Mouse (Mus musculus): ENCODE measurements at regions not wholly inside any gene's neighbourhood (a gene's known extent, or its start where the extent isn't known, plus 50 kb on each side); places are given as distances from the start of the nearest gene placed in this dataset.
"Not testable (repeated sequence)": the region's sequence is repeated elsewhere in the genome, so short reads cannot be mapped to it uniquely, and the experiment has no call there.

- WGBS (ENCODE audit: insufficient replicate concordance): 60% methylated on average over 2 of the region's 2 CpGs
These were observed 350.6 kb downstream of the Arl6ip6 start for GRCm38 (mm10) chr2:53542097-53542496.

GRCm38 (mm10) chr2:53574007-53574406, 382.5 kb downstream of the Arl6ip6 start:
- Histone ChIP-seq H3K4me2 (ENCODE audit: low read depth, low read length) (no peak overlapping the region), H3K36me3 (ENCODE audit: control insufficient read depth, insufficient read depth) (no peaks in the 10 kb centered on the region), H3K27ac (ENCODE audit: low read length) (no peak overlapping the region), H3K27me3 (ENCODE audit: control insufficient read depth, insufficient read depth, low read depth, low read length) (no peaks in the 10 kb centered on the region), H3K4me3 (ENCODE audit: low read depth, low read length) (no peak overlapping the region), H3K4me1 (ENCODE audit: control insufficient read depth, low read depth, low read length) (no peaks in the 10 kb centered on the region), H3K9ac (ENCODE audit: low read depth, low read length) (no peak overlapping the region), H3K9me3 (replicated peaks; ENCODE audit: control insufficient read depth, low read length) (no peaks in the 10 kb centered on the region)
- no peak for ATAC-seq (ENCODE audit: low read depth)
- 54% methylated on average over 1 of the region's 1 CpGs for WGBS (ENCODE audit: insufficient replicate concordance)

More at GRCm38 (mm10) chr2:53542097-53542496, 350.6 kb downstream of the Arl6ip6 start:
- Histone ChIP-seq H3K27ac (ENCODE audit: low read length) (no peak overlapping the region), H3K27me3 (ENCODE audit: control insufficient read depth, insufficient read depth, low read depth, low read length) (no peaks in the 10 kb centered on the region), H3K4me3 (ENCODE audit: low read depth, low read length) (no peak overlapping the region), H3K9me3 (replicated peaks; ENCODE audit: control insufficient read depth, low read length) (no peaks in the 10 kb centered on the region), H3K9ac (ENCODE audit: low read depth, low read length) (no peak overlapping the region), H3K36me3 (ENCODE audit: control insufficient read depth, insufficient read depth) (no peaks in the 10 kb centered on the region), H3K4me2 (ENCODE audit: low read depth, low read length) (no peak overlapping the region), H3K4me1 (ENCODE audit: control insufficient read depth, low read depth, low read length) (no peaks in the 10 kb centered on the region)
- no peak for ATAC-seq (ENCODE audit: low read depth)

GRCm38 (mm10) chr2:53605829-53606228, 414.3 kb downstream of the Arl6ip6 start:
- Histone ChIP-seq H3K4me1 (ENCODE audit: control insufficient read depth, low read depth, low read length) (no peaks in the 10 kb centered on the region), H3K9ac (ENCODE audit: low read depth, low read length) (no peak overlapping the region), H3K9me3 (replicated peaks; ENCODE audit: control insufficient read depth, low read length) (no peaks in the 10 kb centered on the region), H3K4me3 (ENCODE audit: low read depth, low read length) (no peak overlapping the region), H3K27me3 (ENCODE audit: control insufficient read depth, insufficient read depth, low read depth, low read length) (no peaks in the 10 kb centered on the region), H3K36me3 (ENCODE audit: control insufficient read depth, insufficient read depth) (no peaks in the 10 kb centered on the region), H3K4me2 (ENCODE audit: low read depth, low read length) (no peak overlapping the region), H3K27ac (ENCODE audit: low read length) (no peak overlapping the region)
- 60% methylated on average over 2 of the region's 2 CpGs for WGBS (ENCODE audit: insufficient replicate concordance)
- ATAC-seq (ENCODE audit: low read depth): no peak

- no peak overlapping the region for H3K27ac ChIP-seq (ENCODE audit: low read length)
- H3K9ac ChIP-seq (ENCODE audit: low read depth, low read length): no peak overlapping the region
- H3K36me3 ChIP-seq (ENCODE audit: control insufficient read depth, insufficient read depth): no peaks in the 10 kb centered on the region
- no peaks in the 10 kb centered on the region for H3K27me3 ChIP-seq (ENCODE audit: control insufficient read depth, insufficient read depth, low read depth, low read length)
- ATAC-seq (ENCODE audit: low read depth): no peak
- WGBS (ENCODE audit: insufficient replicate concordance): 52% methylated on average over 3 of the region's 3 CpGs
- H3K4me1 ChIP-seq (ENCODE audit: control insufficient read depth, low read depth, low read length): no peaks in the 10 kb centered on the region
- H3K4me3 ChIP-seq (ENCODE audit: low read depth, low read length): no peak overlapping the region
- no peak overlapping the region for H3K4me2 ChIP-seq (ENCODE audit: low read depth, low read length)
- H3K9me3 ChIP-seq (replicated peaks; ENCODE audit: control insufficient read depth, low read length): no peaks in the 10 kb centered on the region
These were observed 428.2 kb downstream of the Arl6ip6 start for GRCm38 (mm10) chr2:53619681-53620080.

DNA sequence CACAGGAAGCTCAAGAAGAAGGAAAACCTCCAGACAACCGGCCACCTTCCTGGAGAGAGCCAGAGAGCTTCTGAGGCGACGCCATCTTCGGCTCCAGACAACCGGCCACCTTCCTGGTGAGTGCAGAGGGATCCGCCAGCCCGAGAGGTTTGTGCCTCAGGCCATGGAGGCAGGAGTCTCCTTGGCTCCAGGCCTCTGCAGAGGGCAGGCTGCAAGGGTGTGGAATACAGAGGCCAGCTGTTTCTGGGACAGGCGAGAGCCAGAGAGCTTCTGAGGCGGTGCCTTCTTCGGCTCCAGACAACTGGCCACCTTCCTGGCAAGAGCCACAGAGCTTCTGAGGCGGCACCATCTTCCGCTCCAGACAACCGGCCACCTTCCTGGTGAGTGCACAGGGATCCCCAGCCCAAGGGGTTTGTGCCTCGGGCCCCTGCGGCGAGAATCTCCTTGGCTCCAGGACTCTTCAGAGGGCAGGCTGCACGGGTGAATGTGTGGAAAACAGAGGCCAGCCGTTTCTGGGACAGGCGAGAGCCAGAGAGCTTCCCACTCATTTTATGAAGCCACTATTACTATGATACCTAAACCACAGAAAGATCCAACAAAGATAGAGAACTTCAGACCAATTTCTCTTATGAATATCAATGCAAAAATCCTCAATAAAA, 441.4 kb downstream of the Arl6ip6 start:
- ATAC-seq (ENCODE audit: low read depth); H3K9me3 ChIP-seq (replicated peaks; ENCODE audit: control insufficient read depth, low read length); H3K4me3 ChIP-seq (ENCODE audit: low read depth, low read length); H3K36me3 ChIP-seq (ENCODE audit: control insufficient read depth, insufficient read depth); H3K4me1 ChIP-seq (ENCODE audit: control insufficient read depth, low read depth, low read length); H3K4me2 ChIP-seq (ENCODE audit: low read depth, low read length); H3K27ac ChIP-seq (ENCODE audit: low read length); H3K9ac ChIP-seq (ENCODE audit: low read depth, low read length); H3K27me3 ChIP-seq (ENCODE audit: control insufficient read depth, insufficient read depth, low read depth, low read length): not testable (repeated sequence)
- WGBS (ENCODE audit: insufficient replicate concordance): 56% methylated on average over 19 of the region's 19 CpGs

DNA sequence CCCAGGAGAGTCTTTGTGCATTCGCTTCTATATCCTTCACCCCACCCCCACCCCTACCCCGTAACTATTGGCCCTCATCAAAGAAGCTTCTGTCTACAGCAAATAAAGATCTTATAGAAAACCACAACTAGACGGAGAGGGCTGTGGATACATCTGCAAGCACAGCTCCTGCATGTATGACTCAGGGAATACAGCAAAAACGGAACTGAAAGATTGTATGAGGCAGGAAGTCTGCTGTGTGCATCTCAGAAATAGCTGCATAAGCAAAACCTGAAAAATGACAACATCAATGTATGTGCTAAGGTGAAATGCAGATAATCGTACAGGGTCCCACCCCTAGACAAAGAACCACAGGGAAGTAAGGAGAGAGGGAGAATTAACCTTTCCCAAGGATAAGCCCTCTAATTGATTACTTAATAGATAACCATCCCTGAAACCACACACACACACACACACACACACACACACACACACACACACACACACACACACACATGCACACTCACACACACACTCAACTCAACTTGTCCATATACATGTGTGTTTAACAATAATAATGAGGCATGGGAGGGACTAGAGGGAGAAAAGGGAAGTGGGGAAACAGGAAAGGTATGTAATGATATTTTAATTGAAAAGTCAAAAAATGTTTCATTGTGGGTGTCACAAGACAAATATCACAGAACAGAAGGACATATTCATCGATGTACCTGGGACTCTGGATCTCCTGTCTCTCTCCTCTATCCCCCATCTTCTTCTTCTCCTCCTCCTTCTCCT, 416.6 kb downstream of the Rprm start:
- Histone ChIP-seq H3K4me1 (ENCODE audit: control insufficient read depth, low read depth, low read length) (no peaks in the 10 kb centered on the region), H3K9ac (ENCODE audit: low read depth, low read length) (no peak overlapping the region), H3K9me3 (replicated peaks; ENCODE audit: control insufficient read depth, low read length) (no peaks in the 10 kb centered on the region), H3K27me3 (ENCODE audit: control insufficient read depth, insufficient read depth, low read depth, low read length) (no peaks in the 10 kb centered on the region), H3K4me3 (ENCODE audit: low read depth, low read length) (no peak overlapping the region), H3K27ac (ENCODE audit: low read length) (no peak overlapping the region), H3K36me3 (ENCODE audit: control insufficient read depth, insufficient read depth) (no peaks in the 10 kb centered on the region), H3K4me2 (ENCODE audit: low read depth, low read length) (no peak overlapping the region)
- WGBS (ENCODE audit: insufficient replicate concordance): 36% methylated on average over 6 of the region's 6 CpGs
- no peak for ATAC-seq (ENCODE audit: low read depth)

- ATAC-seq (ENCODE audit: low read depth): no peak
- H3K27me3 ChIP-seq (ENCODE audit: control insufficient read depth, insufficient read depth, low read depth, low read length): no peaks in the 10 kb centered on the region
- no peaks in the 10 kb centered on the region for H3K36me3 ChIP-seq (ENCODE audit: control insufficient read depth, insufficient read depth)
- WGBS (ENCODE audit: insufficient replicate concordance): 17% methylated on average over 5 of the region's 5 CpGs
- H3K27ac ChIP-seq (ENCODE audit: low read length): no peak overlapping the region
- no peaks in the 10 kb centered on the region for H3K4me1 ChIP-seq (ENCODE audit: control insufficient read depth, low read depth, low read length)
- no peak overlapping the region for H3K4me3 ChIP-seq (ENCODE audit: low read depth, low read length)
- H3K4me2 ChIP-seq (ENCODE audit: low read depth, low read length): no peak overlapping the region
- no peak overlapping the region for H3K9ac ChIP-seq (ENCODE audit: low read depth, low read length)
- no peaks in the 10 kb centered on the region for H3K9me3 ChIP-seq (replicated peaks; ENCODE audit: control insufficient read depth, low read length)
These were observed 404.9 kb downstream of the Rprm start for GRCm38 (mm10) chr2:53680350-53681011.

- ATAC-seq (ENCODE audit: low read depth): no peak
- WGBS (ENCODE audit: insufficient replicate concordance): 20% methylated on average over 4 of the region's 4 CpGs
- Histone ChIP-seq H3K4me3 (ENCODE audit: low read depth, low read length) (no peak overlapping the region), H3K4me1 (ENCODE audit: control insufficient read depth, low read depth, low read length) (no peaks in the 10 kb centered on the region), H3K9me3 (replicated peaks; ENCODE audit: control insufficient read depth, low read length) (no peaks in the 10 kb centered on the region), H3K4me2 (ENCODE audit: low read depth, low read length) (no peak overlapping the region), H3K27ac (ENCODE audit: low read length) (no peak overlapping the region), H3K9ac (ENCODE audit: low read depth, low read length) (no peak overlapping the region), H3K27me3 (ENCODE audit: control insufficient read depth, insufficient read depth, low read depth, low read length) (no peaks in the 10 kb centered on the region), H3K36me3 (ENCODE audit: control insufficient read depth, insufficient read depth) (no peaks in the 10 kb centered on the region)
These were observed 402.8 kb downstream of the Rprm start for GRCm38 (mm10) chr2:53682599-53682998.

- H3K9me3 ChIP-seq (replicated peaks; ENCODE audit: control insufficient read depth, low read length): no peaks in the 10 kb centered on the region
- H3K36me3 ChIP-seq (ENCODE audit: control insufficient read depth, insufficient read depth): no peaks in the 10 kb centered on the region
- WGBS (ENCODE audit: insufficient replicate concordance): 54% methylated on average over 7 of the region's 7 CpGs
- H3K9ac ChIP-seq (ENCODE audit: low read depth, low read length): no peak overlapping the region
- no peak overlapping the region for H3K4me3 ChIP-seq (ENCODE audit: low read depth, low read length)
- no peaks in the 10 kb centered on the region for H3K27me3 ChIP-seq (ENCODE audit: control insufficient read depth, insufficient read depth, low read depth, low read length)
- H3K4me1 ChIP-seq (ENCODE audit: control insufficient read depth, low read depth, low read length): no peaks in the 10 kb centered on the region
- no peak overlapping the region for H3K4me2 ChIP-seq (ENCODE audit: low read depth, low read length)
- no peak for ATAC-seq (ENCODE audit: low read depth)
- H3K27ac ChIP-seq (ENCODE audit: low read length): no peak overlapping the region
These were observed 398.1 kb downstream of the Rprm start for GRCm38 (mm10) chr2:53687281-53687680.
